Mouse (Mus musculus) liver, adult 2 months (tissue): ENCODE measurements around the gene Depdc7.
A peak's percentile ranks its signal among the peaks of the same experiment; 100 is the strongest.

ENCODE experiments used
- CTCF ChIP-seq: fragments of 200-500 bp; IDR thresholded peaks from 2 replicates; pipeline ENCODE4 v1.5.1; 2011; ENCODE audit warnings: low read depth, low read length, control low read depth
- POLR2A ChIP-seq: fragments of 200-500 bp; IDR thresholded peaks from 2 replicates; pipeline ENCODE4 v1.6.1; 2011; ENCODE audit warnings: low read length, control low read depth; ENCODE audit not compliant: insufficient read depth; ENCODE audit errors: extremely low read depth

DNA sequence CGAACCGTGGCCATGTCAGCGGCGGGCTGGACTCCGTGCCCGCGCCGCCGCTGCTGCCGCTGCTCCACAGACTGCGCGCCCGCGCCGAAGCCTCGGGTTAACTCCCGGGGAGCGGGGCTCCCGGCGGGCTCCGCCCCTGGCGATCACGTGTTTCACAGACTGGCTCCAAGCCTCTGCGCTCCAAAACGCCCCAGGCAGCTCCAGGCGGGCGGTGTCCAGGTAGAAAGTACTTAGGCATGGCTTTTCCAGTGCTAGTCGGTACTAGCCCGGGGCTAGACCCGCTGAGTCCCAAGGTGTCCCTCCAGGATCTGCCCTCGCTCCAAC lies at the start of gene Depdc7:
- TF ChIP-seq CTCF (no peak), POLR2A (peak; percentile 89)
